Mouse (Mus musculus) G1E (cell line): ENCODE measurements around the gene Serpina5.

Source experiments
- CTCF ChIP-seq: IDR thresholded peaks from 2 replicates; pipeline ENCODE4 v1.5.1; 2012; ENCODE audit warnings: low read depth, low read length, inconsistent platforms, mixed read lengths
- GATA1 ChIP-seq: IDR thresholded peaks from 2 replicates; pipeline ENCODE4 v1.6.1; 2012; ENCODE audit warnings: borderline replicate concordance, low read length, inconsistent platforms, mixed read lengths

- TF ChIP-seq GATA1 (no peak), CTCF (no peak)
These were observed 9.6 kb upstream of the Serpina5 start for GRCm38 (mm10) chr12:104091303-104091702.
